In the genomic region with DNA sequence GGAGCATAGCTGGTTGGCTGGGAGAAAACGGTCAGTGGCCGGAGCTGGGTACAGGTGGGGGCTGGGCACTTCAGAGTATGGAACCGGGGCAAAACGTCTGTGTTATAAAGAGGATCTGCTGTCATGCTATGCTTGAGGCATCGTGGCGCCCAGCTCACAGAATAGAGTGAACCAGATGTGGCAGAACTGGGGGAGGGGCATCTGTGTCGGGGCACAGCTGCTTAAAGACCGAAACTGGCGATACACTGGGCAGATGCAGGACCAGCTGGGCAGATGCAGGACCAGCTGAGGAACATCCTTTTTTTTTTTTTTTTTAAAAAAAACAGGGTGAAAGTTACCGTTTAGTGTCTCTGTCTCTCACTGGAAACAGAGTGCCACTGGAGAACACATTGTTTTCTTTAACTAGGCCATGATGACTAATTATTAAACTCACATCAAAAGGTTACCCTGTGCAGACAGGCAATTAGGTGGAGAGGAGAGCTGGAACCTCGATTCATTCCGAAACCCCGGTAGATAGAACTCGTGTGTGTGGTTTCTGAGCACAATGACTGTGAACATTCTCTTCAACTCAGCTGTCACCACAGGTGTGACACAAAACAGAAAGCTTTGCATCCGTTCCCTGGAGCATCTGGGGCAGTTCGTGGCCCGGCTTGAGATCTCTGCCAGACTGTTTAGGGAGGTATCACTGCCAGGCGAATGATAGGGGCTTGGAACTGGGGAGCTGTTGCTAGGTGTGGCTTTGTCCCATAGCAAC, we compare ENCODE assay signal across 19 mouse cellular contexts. TPM values are rescaled to one million over a fixed set of nuclear protein-coding genes. Genes with fewer than 3 reads are reported as not detected.
DNase-seq lines count a peak whose midpoint lies in the region; ATAC-seq and TF ChIP-seq lines count a peak whose summit lies in the region.
"Had no signal": no experiment of that assay in that cellular context is flagged by ENCODE, and none has a peak within 500 bp of the region (broad histone marks: within the 10 kb centered on the region; RNA-seq: fewer than 3 reads in every experiment).

No protein-coding gene starts in this region.

- H3K4me2 ChIP-seq in embryonic facial prominence, embryonic 13.5 days = peak overlapping the region; percentile 11; the same call in 1 of the 2 replicates
- H3K4me2 ChIP-seq: hindbrain, embryonic 14.5 days; limb, embryonic 15.5 days; stomach, embryonic 15.5 days had no signal

- no peak overlapping the region for H3K4me3 ChIP-seq in C2C12 (ENCODE audit: insufficient read depth, poor library complexity, severe bottlenecking)
- H3K4me3 ChIP-seq in embryonic facial prominence, embryonic 13.5 days = no peak overlapping the region
- no peak overlapping the region for H3K4me3 ChIP-seq in small intestine, adult 2 months (ENCODE audit: low read depth, low read length)
- H3K4me3 ChIP-seq: limb, embryonic 15.5 days; stomach, embryonic 15.5 days had no signal

- 38% methylated on average over 18 of the region's 18 CpGs for WGBS in embryonic facial prominence, embryonic 13.5 days
- 41% methylated on average over 18 of the region's 18 CpGs for WGBS in small intestine, adult 2 months

- no peak overlapping the region for H3K9ac ChIP-seq in embryonic facial prominence, embryonic 13.5 days
- H3K9ac ChIP-seq: forebrain, postnatal 0 days; hindbrain, embryonic 14.5 days; limb, embryonic 15.5 days; stomach, embryonic 15.5 days had no signal

- H3K79me2 ChIP-seq in C2C12 (ENCODE audit: control insufficient read depth, insufficient read depth) = no peaks in the 10 kb centered on the region

- ATAC-seq in embryonic facial prominence, embryonic 13.5 days (ENCODE audit: insufficient number of reproducible peaks, insufficient read depth, low FRiP score, low TSS enrichment, low read depth) = no peak; the same call in 1 of the 2 replicates
- ATAC-seq: forebrain, postnatal 0 days had no signal

- H3K27me3 ChIP-seq in C2C12 (ENCODE audit: control insufficient read depth, insufficient read depth, insufficient read length) = peaks cover 4% of the 10 kb centered on the region
- peaks cover 3% of the 10 kb centered on the region; the same call in 1 of the 2 replicates for H3K27me3 ChIP-seq in embryonic facial prominence, embryonic 13.5 days
- H3K27me3 ChIP-seq in small intestine, adult 2 months (ENCODE audit: control insufficient read depth, insufficient read depth, low read length) = no peaks in the 10 kb centered on the region
- H3K27me3 ChIP-seq: stomach, embryonic 15.5 days had no signal

- H3K27ac ChIP-seq in embryonic facial prominence, embryonic 13.5 days = no peak overlapping the region
- peak overlapping the region; percentile 37; the same call in 1 of the 2 replicates for H3K27ac ChIP-seq in small intestine, adult 2 months (ENCODE audit: insufficient read depth, low read depth, low read length)
- H3K27ac ChIP-seq: hindbrain, embryonic 14.5 days; limb, embryonic 15.5 days; stomach, embryonic 15.5 days had no signal

- no peaks in the 10 kb centered on the region for H3K79me3 ChIP-seq in C2C12 (ENCODE audit: low read depth)

- DNase-seq in CD4-positive, CD25-positive, alpha-beta regulatory T cell, adult 2 months (ENCODE audit: low read depth, low spot score) = peak; percentile 86
- no peak for DNase-seq in left cerebral cortex, adult 18-20 months (ENCODE audit: low spot score in 2 of 2)
- no peak for DNase-seq in frontal cortex, postnatal 25 days (ENCODE audit: low spot score in 2 of 2)
- no peak for DNase-seq in c-Kit-positive CD71-positive TER-119-positive erythroid progenitor cells, embryonic 14.5 days (ENCODE audit: low spot score)
- DNase-seq in adrenal gland, postnatal 14 days = no peak
- DNase-seq: forebrain, postnatal 0 days; kidney, postnatal 10 days had no signal

- no peak for TF ChIP-seq CTCF in C2C12 (IDR thresholded peaks at IDR 0.05; ENCODE audit: control insufficient read depth, insufficient read depth, insufficient read length)
- no peak for TF ChIP-seq CTCF in small intestine, adult 2 months (IDR thresholded peaks at IDR 0.05; ENCODE audit: extremely low read depth, insufficient read length, insufficient replicate concordance, low read depth, low read length)

- H3ac ChIP-seq in C2C12 (ENCODE audit: control insufficient read depth, insufficient read length, low read depth) = no peak overlapping the region

- no peak for TF ChIP-seq POLR2A in small intestine, adult 2 months (IDR thresholded peaks at IDR 0.05; ENCODE audit: low read depth, low read length)

- no peaks in the 10 kb centered on the region for H3K9me3 ChIP-seq in embryonic facial prominence, embryonic 13.5 days
- H3K9me3 ChIP-seq: limb, embryonic 15.5 days; stomach, embryonic 15.5 days had no signal

- no peaks in the 10 kb centered on the region for H3K36me3 ChIP-seq in C2C12 (ENCODE audit: control insufficient read depth, insufficient read depth)
- H3K36me3 ChIP-seq in embryonic facial prominence, embryonic 13.5 days = no peaks in the 10 kb centered on the region
- no peaks in the 10 kb centered on the region for H3K36me3 ChIP-seq in small intestine, adult 2 months (ENCODE audit: control insufficient read depth, insufficient read depth, low read length)
- H3K36me3 ChIP-seq: limb, embryonic 15.5 days; stomach, embryonic 15.5 days had no signal

- peaks cover 30% of the 10 kb centered on the region for H3K4me1 ChIP-seq in embryonic facial prominence, embryonic 13.5 days
- H3K4me1 ChIP-seq in small intestine, adult 2 months (ENCODE audit: control insufficient read depth, insufficient read depth, insufficient read length, low read length) = no peaks in the 10 kb centered on the region; the same call in 1 of the 2 replicates
- H3K4me1 ChIP-seq: stomach, embryonic 15.5 days had no signal

TF ChIP-seq in C2C12, 6 proteins besides CTCF, POLR2A, EP300 and RAD21:
- TF ChIP-seq MAX (IDR thresholded peaks at IDR 0.05) (no peak), MYOG (IDR thresholded peaks at IDR 0.05; ENCODE audit: control insufficient read depth, extremely low read depth, insufficient read length) (no peak), MYOD1 (IDR thresholded peaks at IDR 0.05; ENCODE audit: control insufficient read depth, insufficient read length, low read depth) (peak; percentile 28), CEBPB (IDR thresholded peaks at IDR 0.05; ENCODE audit: low read depth) (no peak), FOSL1 (IDR thresholded peaks at IDR 0.05; ENCODE audit: insufficient read depth, low read length, poor library complexity, severe bottlenecking) (no peak), USF1 (IDR thresholded peaks at IDR 0.05; ENCODE audit: low read depth) (no peak)

RNA-seq across cellular contexts. Expression of a gene that starts 15.4 kb away (rescaled TPM):
- 0.05 TPM for polyA plus RNA-seq in C2C12 (2012; fragmentation: generic; extraction: Trizol)
- not detected in 2 replicates for polyA plus RNA-seq in embryonic facial prominence, embryonic 13.5 days (2015; fragmentation: Nextera tagmentation; extraction: Ambion mirVana)
- not detected in 2 replicates for polyA plus RNA-seq in small intestine, adult 2 months (2012; rRNA removed)
- total RNA-seq in left cerebral cortex, adult 18-20 months (2021) = not detected
- not detected in 2 replicates for total RNA-seq in adrenal gland, postnatal 14 days (2021)
- total RNA-seq: forebrain, postnatal 0 days; gastrocnemius, postnatal 4 days; layer of hippocampus, postnatal 10 days; MEL; neutrophil, adult 5-6 weeks had no signal
- polyA plus RNA-seq: heart, embryonic 14.5 days; limb, embryonic 15.5 days; midbrain, embryonic 16.5 days; stomach, embryonic 15.5 days had no signal

RNA-seq across cellular contexts. Expression of a gene that starts 48.6 kb away (rescaled TPM):
- 37.8 TPM for polyA plus RNA-seq in C2C12 (2012; fragmentation: generic; extraction: Trizol)
- 24.7 and 31.3 TPM in 2 replicates for polyA plus RNA-seq in embryonic facial prominence, embryonic 13.5 days (2015; fragmentation: Nextera tagmentation; extraction: Ambion mirVana)
- 3.3 and 5.6 TPM in 2 replicates for polyA plus RNA-seq in small intestine, adult 2 months (2012; rRNA removed)
- total RNA-seq in left cerebral cortex, adult 18-20 months (2021) = 1 to 10 TPM in 1 of 2 experiments, under 1 TPM in 1; 0.59 to 2.2 TPM
- 6.2 and 6.8 TPM in 2 replicates for total RNA-seq in adrenal gland, postnatal 14 days (2021)
